Mouse (Mus musculus) embryonic facial prominence, embryonic 14.5 days (tissue): ENCODE measurements around the gene Olfr937. TPM values are rescaled to one million over a fixed set of nuclear protein-coding genes. Genes with fewer than 3 reads are reported as not detected.

Experiments
- ATAC-seq: fragments of 200-750 bp; cut with Nextera tagmentation; 2 replicates; pipeline ENCODE4 v1.8.0; 2017; ENCODE audit warnings: low read depth, moderate number of reproducible peaks, moderate TSS enrichment
- DNase-seq: peaks from one replicate; pipeline ENCODE4 v3.0.0-alpha.2; 2015; ENCODE audit warnings: low spot score
- H3K27ac ChIP-seq: fragments of 300-500 bp; sonication (generic); replicated peaks from 2 replicates; pipeline ENCODE4 v1.5.1; 2014; ENCODE audit warnings: low read depth, mild to moderate bottlenecking, low read length, moderate library complexity
- H3K27me3 ChIP-seq: fragments of 300-500 bp; sonication (generic); replicated peaks from 2 replicates; pipeline ENCODE4 v1.6.1; 2014; ENCODE audit warnings: low read length; ENCODE audit not compliant: control insufficient read depth, insufficient read depth
- H3K36me3 ChIP-seq: fragments of 300-500 bp; sonication (generic); 2 replicates; pipeline ENCODE4 v1.6.1; 2014; ENCODE audit warnings: low read length, mixed read lengths; ENCODE audit not compliant: control insufficient read depth, insufficient read depth
- H3K4me1 ChIP-seq: fragments of 300-500 bp; sonication (generic); 2 replicates; pipeline ENCODE4 v1.6.1; 2014; ENCODE audit warnings: antibody characterized with exemption, low read length; ENCODE audit not compliant: control insufficient read depth, insufficient read depth
- H3K4me2 ChIP-seq: fragments of 300-500 bp; sonication (generic); 2 replicates; pipeline ENCODE4 v1.6.1; 2014; ENCODE audit warnings: low read depth, mild to moderate bottlenecking, low read length, moderate library complexity, mixed read lengths
- H3K4me3 ChIP-seq: fragments of 300-500 bp; sonication (generic); 2 replicates; pipeline ENCODE4 v1.5.1; 2014; ENCODE audit warnings: low read depth, mild to moderate bottlenecking, low read length
- H3K9ac ChIP-seq: fragments of 300-500 bp; sonication (generic); 2 replicates; pipeline ENCODE4 v1.6.1; 2014; ENCODE audit warnings: low read depth, mild to moderate bottlenecking, low read length, moderate library complexity, mixed read lengths
- H3K9me3 ChIP-seq: fragments of 300-500 bp; sonication (generic); 2 replicates; pipeline ENCODE4 v1.6.1; 2016; ENCODE audit warnings: low read length; ENCODE audit not compliant: control insufficient read depth
- WGBS: fragments of 180-500 bp; shearing (Covaris S2); extraction: QIAGEN DNeasy Blood & Tissue Kit; methylation state at CpG from one replicate; pipeline ENCODE4 v1.1.7; 2014; 5-methylcytosine and 5-hydroxymethylcytosine counted together
- microRNA-seq: library from miRNA; unstranded; fragments of <30 nt; microRNA quantifications from one replicate; pipeline ENCODE4, GENCODE M21; 2016; ENCODE audit warnings: borderline number of aligned reads
- polyA plus RNA-seq: library from polyadenylated mRNA; unstranded; fragments of >200 nt; fragmentation: Nextera tagmentation; extraction: Ambion mirVana; gene quantifications from 2 replicates; pipeline ENCODE4 v1.2.1, GENCODE M21; 2014

Olfr937 gene
- polyA plus RNA-seq: not detected in 2 replicates

DNA sequence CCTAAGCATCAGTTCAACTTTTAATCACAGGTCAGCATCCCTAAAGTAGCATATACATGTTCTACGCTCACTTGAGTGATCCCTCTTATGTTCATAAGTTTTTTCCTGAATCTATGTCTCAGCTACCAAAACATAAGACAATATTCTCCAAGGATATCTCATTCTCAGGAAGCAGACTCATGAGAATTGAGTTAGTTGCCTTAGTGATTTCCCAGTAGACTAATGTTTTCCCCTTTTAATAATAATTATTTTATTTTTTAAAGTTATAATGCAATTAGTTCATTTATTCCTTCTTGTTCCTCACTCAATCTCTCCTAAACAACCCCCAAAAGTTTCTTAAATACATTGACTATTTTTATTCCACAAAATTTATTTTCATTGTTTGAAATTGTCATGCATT is at the start of gene Olfr937:
Gene Olfr937 (minus strand): TSS at position 101 of the 400 bp plus-strand sequence.
- Histone ChIP-seq H3K9ac (no peak within 1 kb of the TSS), H3K9me3 (no peaks in the 10 kb centered on the region), H3K36me3 (no peaks in the 10 kb centered on the region), H3K4me3 (no peak within 1 kb of the TSS), H3K27ac (no peak within 1 kb of the TSS), H3K4me1 (no peaks in the 10 kb centered on the region), H3K4me2 (no peak within 1 kb of the TSS), H3K27me3 (no peaks in the 10 kb centered on the region)
- 77% methylated on average over 1 of the region's 1 CpGs for WGBS
- DNase-seq (no peak), ATAC-seq (no peak)

DNA sequence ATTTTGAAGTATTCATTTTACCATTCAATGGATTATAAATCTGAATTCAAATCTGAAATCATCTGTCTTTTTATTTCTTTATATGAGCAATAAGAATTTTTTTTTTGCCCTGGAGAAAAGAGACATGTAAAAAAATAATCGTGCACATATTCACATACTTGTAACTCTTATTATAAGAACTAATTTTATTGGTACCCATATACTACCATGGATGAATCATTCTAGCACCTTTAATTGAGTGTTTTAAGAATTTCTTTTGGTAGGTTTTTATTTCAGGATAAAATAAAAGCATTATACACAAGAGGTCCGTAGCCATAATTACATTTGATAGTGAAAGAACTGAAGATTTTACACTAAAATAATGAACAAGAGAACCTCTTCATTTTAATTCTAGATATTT is 14.0 kb upstream of the Olfr937 start, which contains the start of gene Olfr938:
Gene Olfr938 (minus strand): TSS at position 101 of the 400 bp plus-strand sequence.
- Histone ChIP-seq H3K27me3 (no peaks in the 10 kb centered on the region), H3K4me2 (no peak within 1 kb of the TSS), H3K9me3 (no peaks in the 10 kb centered on the region), H3K27ac (no peak within 1 kb of the TSS), H3K9ac (no peak within 1 kb of the TSS), H3K4me3 (no peak within 1 kb of the TSS), H3K36me3 (no peaks in the 10 kb centered on the region), H3K4me1 (no peaks in the 10 kb centered on the region)
- 88% methylated on average over 2 of the region's 2 CpGs for WGBS
- DNase-seq: no peak
- ATAC-seq: no peak

DNA sequence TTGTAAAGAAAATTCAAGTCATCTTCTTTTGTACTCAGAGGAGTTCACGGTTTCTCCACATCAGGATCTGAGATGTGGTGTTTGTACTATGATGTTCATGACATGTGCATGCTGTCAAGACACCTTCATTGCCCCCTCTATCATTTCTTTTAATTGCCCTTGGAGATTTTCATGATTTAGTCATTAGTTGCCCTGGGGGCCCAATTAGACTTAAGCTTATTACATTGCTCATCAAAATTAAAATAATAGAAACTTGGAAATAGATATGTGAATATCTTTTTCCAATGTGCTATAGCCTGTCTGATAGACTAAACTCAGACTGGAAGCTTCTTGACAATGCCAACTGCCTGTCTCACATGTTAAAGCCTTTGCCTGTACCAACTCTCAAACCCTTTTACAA is 41.5 kb downstream of the Olfr937 start, which contains the start of gene Olfr146:
Gene Olfr146 (minus strand): TSS at position 101 of the 400 bp plus-strand sequence.
- no peak within 1 kb of the TSS for H3K9ac ChIP-seq
- WGBS: 81% methylated on average over 1 of the region's 1 CpGs
- no peaks in the 10 kb centered on the region for H3K4me1 ChIP-seq
- no peaks in the 10 kb centered on the region for H3K27me3 ChIP-seq
- H3K27ac ChIP-seq: no peak within 1 kb of the TSS
- ATAC-seq: no peak
- no peak for DNase-seq
- H3K4me2 ChIP-seq: no peak within 1 kb of the TSS
- no peak within 1 kb of the TSS for H3K4me3 ChIP-seq
- no peaks in the 10 kb centered on the region for H3K9me3 ChIP-seq
- no peaks in the 10 kb centered on the region for H3K36me3 ChIP-seq

Small RNA genes within 50 kb of the gene (microRNA-seq; reads per million reads assigned to microRNA genes)
- not detected for gene Gm25032
- gene Gm25529: not detected

Other genes starting within 250 kb of the Olfr937 start
- gene Olfr923, start 238.4 kb downstream of the Olfr937 start, polyA plus RNA-seq: 0.13 and 0.29 TPM in 2 replicates
- not detected in 2 replicates for gene Olfr924, start 220.5 kb downstream of the Olfr937 start, polyA plus RNA-seq
- not detected in 2 replicates for gene Olfr26, start 209.9 kb downstream of the Olfr937 start, polyA plus RNA-seq
- not detected in 2 replicates for gene Olfr926, start 187.8 kb downstream of the Olfr937 start, polyA plus RNA-seq
- gene Olfr930, start 135.1 kb downstream of the Olfr937 start, polyA plus RNA-seq: 0.13 TPM in 1 of 2 replicates, not detected in the other
- 0.10 TPM in 1 of 2 replicates, not detected in the other for gene Olfr933, start 92.6 kb downstream of the Olfr937 start, polyA plus RNA-seq
- gene Olfr934, start 76.6 kb downstream of the Olfr937 start, polyA plus RNA-seq: not detected in 2 replicates
- 0.10 TPM in 1 of 2 replicates, not detected in the other for gene Olfr935, start 65.3 kb downstream of the Olfr937 start, polyA plus RNA-seq
- gene Olfr146, start 41.6 kb downstream of the Olfr937 start, polyA plus RNA-seq: 0.20 TPM in 1 of 2 replicates, not detected in the other
- gene Olfr938, start 13.9 kb upstream of the Olfr937 start, polyA plus RNA-seq: not detected in 2 replicates
- gene Olfr27, start 63.2 kb upstream of the Olfr937 start, polyA plus RNA-seq: not detected in 2 replicates
- not detected in 2 replicates for gene Olfr943, start 101.4 kb upstream of the Olfr937 start, polyA plus RNA-seq
- 0.13 TPM in 1 of 2 replicates, not detected in the other for gene Olfr944, start 137.0 kb upstream of the Olfr937 start, polyA plus RNA-seq
- 0.08 and 0.13 TPM in 2 replicates for gene Olfr1537, start 185.0 kb upstream of the Olfr937 start, polyA plus RNA-seq
- not detected in 2 replicates for gene Olfr945, start 211.9 kb upstream of the Olfr937 start, polyA plus RNA-seq